Mouse (Mus musculus): ENCODE results near the gene Arhgef2. TPM values are rescaled to one million over a fixed set of nuclear protein-coding genes. Genes with fewer than 3 reads are reported as not detected.
A peak's percentile ranks its signal among the peaks of the same experiment; 100 is the strongest.

Gene Arhgef2
- polyA plus RNA-seq, 1 experiment from 2014 or later: 134 TPM

DNA sequence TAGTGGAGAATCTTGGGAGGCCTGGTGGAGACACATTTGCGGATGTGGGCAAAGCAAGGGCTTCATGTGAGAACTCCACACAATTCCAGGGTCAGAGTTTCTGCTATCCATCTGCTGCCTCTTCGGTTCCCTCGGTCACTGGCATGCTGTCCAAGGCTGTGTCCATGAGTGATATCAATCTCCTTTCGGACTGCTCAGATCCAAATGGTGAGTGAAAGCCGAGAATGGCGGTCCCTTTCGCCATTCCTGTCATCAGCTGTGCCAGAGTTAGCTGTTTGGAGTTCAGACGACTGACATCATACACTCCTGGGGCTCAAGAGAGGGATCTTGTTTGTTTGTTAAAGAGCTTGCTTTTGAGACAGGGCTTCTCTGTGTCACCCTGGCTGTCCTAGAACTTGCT lies 8.7 kb downstream of the Arhgef2 start:
- 84% methylated on average over 8 of the region's 8 CpGs for WGBS
- Histone ChIP-seq H3K4me1 (ENCODE audit: control insufficient read depth, insufficient read depth, low read length) (peaks cover 10% of the 10 kb centered on the region; the same call in 1 of the 2 replicates), H3K4me3 (replicated peaks; ENCODE audit: low read depth, low read length) (no peak overlapping the region)

GRCm38 (mm10) chr3:88615117-88615516 lies 9.4 kb downstream of the Arhgef2 start:
- Histone ChIP-seq H3K9me3 (ENCODE audit: control insufficient read depth, low read length) (no peaks in the 10 kb centered on the region), H3K9ac (replicated peaks; ENCODE audit: low read length) (no peak overlapping the region), H3K27me3 (ENCODE audit: control insufficient read depth, insufficient read depth, low read length) (no peaks in the 10 kb centered on the region), H3K4me2 (ENCODE audit: low read length) (no peak overlapping the region), H3K4me3 (replicated peaks; ENCODE audit: low read depth, low read length) (no peak overlapping the region), H3K4me1 (ENCODE audit: control insufficient read depth, insufficient read depth, low read length) (peaks cover 10% of the 10 kb centered on the region; the same call in 1 of the 2 replicates), H3K27ac (replicated peaks; ENCODE audit: low read depth, low read length) (no peak overlapping the region), H3K36me3 (ENCODE audit: control insufficient read depth, insufficient read depth, low read length) (no peaks in the 10 kb centered on the region)
- ATAC-seq (ENCODE audit: low FRiP score, low TSS enrichment): no peak
- no peak for DNase-seq
- WGBS: 68% methylated on average over 5 of the region's 5 CpGs

More for the DNA sequence above, 8.7 kb downstream of the Arhgef2 start:
- Histone ChIP-seq H3K36me3 (ENCODE audit: control insufficient read depth, insufficient read depth, low read length) (no peaks in the 10 kb centered on the region), H3K27ac (replicated peaks; ENCODE audit: low read depth, low read length) (no peak overlapping the region), H3K4me2 (ENCODE audit: low read length) (no peak overlapping the region), H3K9ac (replicated peaks; ENCODE audit: low read length) (no peak overlapping the region), H3K9me3 (ENCODE audit: control insufficient read depth, low read length) (no peaks in the 10 kb centered on the region), H3K27me3 (ENCODE audit: control insufficient read depth, insufficient read depth, low read length) (no peaks in the 10 kb centered on the region)
- DNase-seq (no peak), ATAC-seq (ENCODE audit: low FRiP score, low TSS enrichment) (no peak)

- Histone ChIP-seq H3K9me3 (ENCODE audit: control insufficient read depth, low read length) (no peaks in the 10 kb centered on the region), H3K36me3 (ENCODE audit: control insufficient read depth, insufficient read depth, low read length) (no peaks in the 10 kb centered on the region), H3K4me2 (ENCODE audit: low read length) (peak overlapping the region; percentile 12; the same call in 1 of the 2 replicates), H3K27me3 (ENCODE audit: control insufficient read depth, insufficient read depth, low read length) (no peaks in the 10 kb centered on the region), H3K4me3 (replicated peaks; ENCODE audit: low read depth, low read length) (no peak overlapping the region), H3K27ac (replicated peaks; ENCODE audit: low read depth, low read length) (peak overlapping the region; percentile 37; the same call in 1 of the 2 replicates), H3K9ac (replicated peaks; ENCODE audit: low read length) (0 out of 2 replicates have a peak overlapping the region, but pooled peaks have one; percentile 16), H3K4me1 (ENCODE audit: control insufficient read depth, insufficient read depth, low read length) (peaks cover 10% of the 10 kb centered on the region; the same call in 1 of the 2 replicates)
- 32% methylated on average over 9 of the region's 9 CpGs for WGBS
- ATAC-seq (ENCODE audit: low FRiP score, low TSS enrichment) (no peak), DNase-seq (peak; percentile 57)
These were observed 10.2 kb downstream of the Arhgef2 start for GRCm38 (mm10) chr3:88615902-88616391.

DNA sequence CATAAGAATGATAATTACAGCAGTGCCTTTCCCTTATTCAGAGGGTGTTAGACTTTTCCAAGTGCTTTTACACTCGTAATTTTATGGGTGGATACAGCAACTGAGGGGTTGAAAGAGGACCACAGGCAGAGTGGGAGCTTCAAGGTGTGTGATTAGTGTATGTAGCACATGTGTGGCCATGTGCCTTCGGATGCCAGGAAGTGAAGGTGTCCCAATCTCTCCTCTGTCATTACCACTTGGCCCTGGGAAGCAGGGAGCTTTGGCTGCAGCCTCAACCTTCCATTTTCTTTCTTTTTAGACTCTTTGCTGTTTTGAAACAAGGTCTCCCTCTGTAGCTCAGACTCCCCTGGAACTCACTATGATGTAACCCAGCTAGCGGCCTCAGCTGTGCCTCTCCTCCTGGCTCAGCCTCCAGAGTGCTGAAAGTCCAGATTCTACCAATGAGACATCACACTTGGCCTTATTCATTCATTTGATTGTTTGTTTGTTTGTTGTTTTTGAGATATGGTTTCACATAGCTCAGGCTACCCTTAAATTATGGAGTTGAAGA lies 11.3 kb downstream of the Arhgef2 start:
- H3K27ac ChIP-seq (replicated peaks; ENCODE audit: low read depth, low read length): no peak overlapping the region
- DNase-seq: no peak
- H3K4me3 ChIP-seq (replicated peaks; ENCODE audit: low read depth, low read length): no peak overlapping the region
- no peaks in the 10 kb centered on the region for H3K9me3 ChIP-seq (ENCODE audit: control insufficient read depth, low read length)
- ATAC-seq (ENCODE audit: low FRiP score, low TSS enrichment): no peak
- no peak overlapping the region for H3K9ac ChIP-seq (replicated peaks; ENCODE audit: low read length)
- H3K4me1 ChIP-seq (ENCODE audit: control insufficient read depth, insufficient read depth, low read length): peaks cover 10% of the 10 kb centered on the region; the same call in 1 of the 2 replicates
- H3K4me2 ChIP-seq (ENCODE audit: low read length): no peak overlapping the region
- 78% methylated on average over 3 of the region's 3 CpGs for WGBS
- no peaks in the 10 kb centered on the region for H3K27me3 ChIP-seq (ENCODE audit: control insufficient read depth, insufficient read depth, low read length)
- no peaks in the 10 kb centered on the region for H3K36me3 ChIP-seq (ENCODE audit: control insufficient read depth, insufficient read depth, low read length)

DNA sequence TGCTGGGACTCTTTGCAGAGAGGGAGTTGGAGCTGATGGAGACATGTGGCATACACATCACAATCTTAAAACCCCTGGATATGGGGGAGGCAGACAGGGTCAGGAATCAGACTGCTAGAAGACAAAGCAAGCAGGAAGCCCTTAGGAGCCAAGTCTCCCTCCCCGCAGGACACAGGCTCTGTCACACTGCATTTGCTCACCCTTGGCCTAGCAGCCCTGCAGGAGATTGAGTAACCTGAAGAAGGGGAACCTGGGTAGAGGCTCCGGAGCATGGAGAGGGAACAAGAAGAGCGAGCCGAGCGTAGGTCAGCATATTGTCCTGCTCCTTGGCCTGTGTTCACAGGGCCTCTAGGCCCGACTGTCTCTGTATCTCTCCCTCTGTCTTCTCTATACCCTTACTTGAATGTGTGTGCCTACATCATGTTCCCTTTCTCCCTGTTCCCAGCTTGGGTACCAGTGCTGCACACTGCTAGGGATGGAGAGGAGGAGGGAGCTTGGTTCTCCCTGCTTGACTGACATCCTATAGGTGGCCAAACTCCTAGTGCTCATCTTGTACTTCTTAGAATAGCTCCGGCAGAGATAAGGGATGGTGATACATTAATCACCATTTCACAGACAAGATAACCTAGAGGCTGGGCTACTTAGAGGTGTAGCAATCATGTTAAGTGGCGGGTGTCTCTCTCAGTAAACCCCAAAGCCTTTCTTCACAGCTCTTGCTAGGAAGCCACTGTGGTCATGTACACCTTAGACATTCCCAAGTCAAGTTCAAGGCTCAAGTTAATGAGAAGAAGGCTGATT lies 12.5 kb downstream of the Arhgef2 start:
- 70% methylated on average over 8 of the region's 8 CpGs for WGBS
- Histone ChIP-seq H3K9me3 (ENCODE audit: control insufficient read depth, low read length) (no peaks in the 10 kb centered on the region), H3K27ac (replicated peaks; ENCODE audit: low read depth, low read length) (no peak overlapping the region), H3K36me3 (ENCODE audit: control insufficient read depth, insufficient read depth, low read length) (no peaks in the 10 kb centered on the region), H3K4me1 (ENCODE audit: control insufficient read depth, insufficient read depth, low read length) (peaks cover 10% of the 10 kb centered on the region; the same call in 1 of the 2 replicates), H3K4me2 (ENCODE audit: low read length) (no peak overlapping the region), H3K27me3 (ENCODE audit: control insufficient read depth, insufficient read depth, low read length) (no peaks in the 10 kb centered on the region), H3K4me3 (replicated peaks; ENCODE audit: low read depth, low read length) (no peak overlapping the region), H3K9ac (replicated peaks; ENCODE audit: low read length) (no peak overlapping the region)
- ATAC-seq (ENCODE audit: low FRiP score, low TSS enrichment) (no peak), DNase-seq (no peak)

GRCm38 (mm10) chr3:88619113-88620097 lies 13.6 kb downstream of the Arhgef2 start:
- Histone ChIP-seq H3K27ac (replicated peaks; ENCODE audit: low read depth, low read length) (no peak overlapping the region), H3K4me3 (replicated peaks; ENCODE audit: low read depth, low read length) (no peak overlapping the region), H3K36me3 (ENCODE audit: control insufficient read depth, insufficient read depth, low read length) (no peaks in the 10 kb centered on the region), H3K9me3 (ENCODE audit: control insufficient read depth, low read length) (no peaks in the 10 kb centered on the region), H3K4me1 (ENCODE audit: control insufficient read depth, insufficient read depth, low read length) (peaks cover 13% of the 10 kb centered on the region), H3K4me2 (ENCODE audit: low read length) (no peak overlapping the region), H3K27me3 (ENCODE audit: control insufficient read depth, insufficient read depth, low read length) (no peaks in the 10 kb centered on the region), H3K9ac (replicated peaks; ENCODE audit: low read length) (no peak overlapping the region)
- DNase-seq (no peak), ATAC-seq (ENCODE audit: low FRiP score, low TSS enrichment) (no peak)
- 33% methylated on average over 9 of the region's 9 CpGs for WGBS

- 15% methylated on average over 15 of the region's 15 CpGs for WGBS
- DNase-seq (no peak), ATAC-seq (ENCODE audit: low FRiP score, low TSS enrichment) (0 out of 2 replicates have a peak, but pooled peaks have one; percentile 1)
- Histone ChIP-seq H3K4me1 (ENCODE audit: control insufficient read depth, insufficient read depth, low read length) (peaks cover 22% of the 10 kb centered on the region), H3K9me3 (ENCODE audit: control insufficient read depth, low read length) (no peaks in the 10 kb centered on the region), H3K4me2 (ENCODE audit: low read length) (peak overlapping the region; percentile 99), H3K27me3 (ENCODE audit: control insufficient read depth, insufficient read depth, low read length) (no peaks in the 10 kb centered on the region), H3K4me3 (replicated peaks; ENCODE audit: low read depth, low read length) (peak overlapping the region; percentile 92), H3K36me3 (ENCODE audit: control insufficient read depth, insufficient read depth, low read length) (peaks cover 6% of the 10 kb centered on the region; the same call in 1 of the 2 replicates), H3K9ac (replicated peaks; ENCODE audit: low read length) (peak overlapping the region; percentile 98), H3K27ac (replicated peaks; ENCODE audit: low read depth, low read length) (peak overlapping the region; percentile 95)
These were observed 14.6 kb downstream of the Arhgef2 start for GRCm38 (mm10) chr3:88620146-88620991.
